Mouse (Mus musculus) stomach, postnatal 0 days (tissue): Measurements from ENCODE around the gene Fam207a. TPM values are rescaled to one million over a fixed set of nuclear protein-coding genes. Genes with fewer than 3 reads are reported as not detected.

Experiments used
- ATAC-seq: fragments of 200-750 bp; cut with Nextera tagmentation; 2 replicates; pipeline ENCODE4 v1.8.0; 2017; ENCODE audit not compliant: low FRiP score, low TSS enrichment
- DNase-seq: peaks from one replicate; pipeline ENCODE4 v3.0.0-alpha.2; 2016; ENCODE audit warnings: low spot score
- H3K27ac ChIP-seq: fragments of 300-500 bp; sonication (generic); replicated peaks from 2 replicates; pipeline ENCODE4 v1.5.1; 2014; ENCODE audit warnings: mild to moderate bottlenecking, control low read depth
- H3K27me3 ChIP-seq: fragments of 300-500 bp; sonication (generic); 2 replicates; pipeline ENCODE4 v1.6.1; 2014; ENCODE audit warnings: low read length; ENCODE audit not compliant: control insufficient read depth, insufficient read depth
- H3K36me3 ChIP-seq: fragments of 300-500 bp; sonication (generic); 2 replicates; pipeline ENCODE4 v1.6.1; 2014; ENCODE audit warnings: low read length, mixed read lengths; ENCODE audit not compliant: control insufficient read depth, insufficient read depth
- H3K4me1 ChIP-seq: fragments of 300-500 bp; sonication (generic); replicated peaks from 2 replicates; pipeline ENCODE4 v1.6.1; 2014; ENCODE audit warnings: antibody characterized with exemption; ENCODE audit not compliant: control insufficient read depth, insufficient read depth
- H3K4me2 ChIP-seq: fragments of 300-500 bp; sonication (generic); replicated peaks from 2 replicates; pipeline ENCODE4 v1.6.1; 2014; ENCODE audit warnings: low read depth, mild to moderate bottlenecking, control low read depth, moderate library complexity
- H3K4me3 ChIP-seq: fragments of 300-500 bp; sonication (generic); 2 replicates; pipeline ENCODE4 v1.5.1; 2014; ENCODE audit warnings: low read depth, low read length, control low read depth
- H3K9ac ChIP-seq: fragments of 300-500 bp; sonication (generic); 2 replicates; pipeline ENCODE4 v1.6.1; 2014; ENCODE audit warnings: mild to moderate bottlenecking, low read length, control low read depth, mixed read lengths
- H3K9me3 ChIP-seq: fragments of 300-500 bp; sonication (generic); 2 replicates; pipeline ENCODE4 v1.6.1; 2016; ENCODE audit warnings: low read length; ENCODE audit not compliant: control insufficient read depth
- CTCF ChIP-seq: IDR thresholded peaks from 2 replicates; pipeline ENCODE4 v1.5.1; 2016; ENCODE audit warnings: antibody characterized with exemption, low read depth, mild to moderate bottlenecking, moderate library complexity
- EP300 ChIP-seq: optimal IDR thresholded peaks from 2 replicates; pipeline ENCODE3; 2016; ENCODE audit warnings: antibody characterized with exemption
- WGBS: fragments of 180-500 bp; shearing (Covaris S2); extraction: QIAGEN DNeasy Blood & Tissue Kit; methylation state at CpG from one replicate; pipeline ENCODE4 v1.1.7; 2014; 5-methylcytosine and 5-hydroxymethylcytosine counted together
- polyA plus RNA-seq: library from polyadenylated mRNA; unstranded; fragments of >200 nt; fragmentation: Nextera tagmentation; extraction: Ambion mirVana; gene quantifications from 2 replicates; pipeline ENCODE4 v1.2.1, GENCODE M21; 2015

Fam207a gene
- polyA plus RNA-seq, 1 experiment from 2014 or later = 25.2 TPM

GRCm38 (mm10) chr10:77544916-77545315 lies 29.3 kb upstream of the Fam207a start:
- no peak for TF ChIP-seq CTCF
- TF ChIP-seq EP300 = no peak
- H3K9ac ChIP-seq = no peak overlapping the region
- no peaks in the 10 kb centered on the region for H3K27me3 ChIP-seq
- no peaks in the 10 kb centered on the region for H3K36me3 ChIP-seq
- no peaks in the 10 kb centered on the region for H3K9me3 ChIP-seq
- DNase-seq (no peak), ATAC-seq (no peak)
- no peak overlapping the region for H3K4me2 ChIP-seq
- no peak overlapping the region for H3K4me3 ChIP-seq
- H3K4me1 ChIP-seq = no peaks in the 10 kb centered on the region
- no peak overlapping the region for H3K27ac ChIP-seq
- WGBS = 72% methylated on average over 5 of the region's 5 CpGs

- H3K36me3 ChIP-seq = no peaks in the 10 kb centered on the region
- no peaks in the 10 kb centered on the region for H3K4me1 ChIP-seq
- no peak overlapping the region for H3K27ac ChIP-seq
- DNase-seq = peak; percentile 57
- 47% methylated on average over 7 of the region's 7 CpGs for WGBS
- H3K9me3 ChIP-seq = no peaks in the 10 kb centered on the region
- no peak overlapping the region for H3K4me3 ChIP-seq
- ATAC-seq = no peak
- no peak overlapping the region for H3K9ac ChIP-seq
- H3K4me2 ChIP-seq = no peak overlapping the region
- TF ChIP-seq CTCF (peak; percentile 71), EP300 (no peak)
- no peaks in the 10 kb centered on the region for H3K27me3 ChIP-seq
Observed at GRCm38 (mm10) chr10:77543226-77543625, 27.6 kb upstream of the Fam207a start.

- TF ChIP-seq EP300 (no peak), CTCF (no peak)
- Histone ChIP-seq H3K9me3 (no peaks in the 10 kb centered on the region), H3K27me3 (no peaks in the 10 kb centered on the region), H3K27ac (no peak overlapping the region), H3K36me3 (no peaks in the 10 kb centered on the region), H3K4me2 (no peak overlapping the region), H3K9ac (no peak overlapping the region), H3K4me3 (no peak overlapping the region), H3K4me1 (no peaks in the 10 kb centered on the region)
- no peak for DNase-seq
- ATAC-seq = 0 out of 2 replicates have a peak, but pooled peaks have one; percentile 27
- WGBS = 69% methylated on average over 10 of the region's 10 CpGs
Observed at GRCm38 (mm10) chr10:77541864-77542666, 26.5 kb upstream of the Fam207a start.

GRCm38 (mm10) chr10:77540576-77541102 lies 25.1 kb upstream of the Fam207a start:
- WGBS = 81% methylated on average over 4 of the region's 4 CpGs
- no peak for TF ChIP-seq CTCF
- TF ChIP-seq EP300 = no peak
- no peak for ATAC-seq
- H3K4me3 ChIP-seq = no peak overlapping the region
- H3K9ac ChIP-seq = no peak overlapping the region
- H3K9me3 ChIP-seq = no peaks in the 10 kb centered on the region
- no peaks in the 10 kb centered on the region for H3K27me3 ChIP-seq
- no peaks in the 10 kb centered on the region for H3K36me3 ChIP-seq
- no peak overlapping the region for H3K27ac ChIP-seq
- DNase-seq = no peak
- H3K4me1 ChIP-seq = no peaks in the 10 kb centered on the region
- no peak overlapping the region for H3K4me2 ChIP-seq

GRCm38 (mm10) chr10:77539320-77539945 lies 23.8 kb upstream of the Fam207a start:
- TF ChIP-seq EP300 = no peak
- no peak for TF ChIP-seq CTCF
- no peak overlapping the region for H3K27ac ChIP-seq
- no peaks in the 10 kb centered on the region for H3K36me3 ChIP-seq
- DNase-seq (no peak), ATAC-seq (no peak)
- H3K4me2 ChIP-seq = no peak overlapping the region
- no peaks in the 10 kb centered on the region for H3K4me1 ChIP-seq
- 67% methylated on average over 7 of the region's 7 CpGs for WGBS
- no peaks in the 10 kb centered on the region for H3K27me3 ChIP-seq
- H3K9ac ChIP-seq = no peak overlapping the region
- no peak overlapping the region for H3K4me3 ChIP-seq
- H3K9me3 ChIP-seq = no peaks in the 10 kb centered on the region
